Mouse (Mus musculus) lung, postnatal 36 days (tissue): ENCODE measurements at regions not wholly inside any gene's neighbourhood (a gene's known extent, or its start where the extent isn't known, plus 50 kb on each side); places are given as distances from the start of the nearest gene placed in this dataset.
A peak's percentile ranks its signal among the peaks of the same experiment; 100 is the strongest.
"Not testable (repeated sequence)": the region's sequence is repeated elsewhere in the genome, so short reads cannot be mapped to it uniquely, and the experiment has no call there.

Experiments used
- DNase-seq: peaks from one replicate; pipeline ENCODE4 v3.0.0; 2022; ENCODE audit warnings: mixed read lengths

GRCm38 (mm10) chr6:37696074-37696473, 166.1 kb downstream of the Akr1d1 start:
- DNase-seq = no peak

- DNase-seq = no peak
Observed at GRCm38 (mm10) chr6:37703946-37704345, 166.7 kb upstream of the Trim24 start.

- peak; percentile 40 for DNase-seq
Observed at GRCm38 (mm10) chr6:37705733-37706145, 164.9 kb upstream of the Trim24 start.

- not testable (repeated sequence) for DNase-seq
Observed at GRCm38 (mm10) chr6:37707671-37708070, 162.9 kb upstream of the Trim24 start.

- DNase-seq = no peak
Observed at GRCm38 (mm10) chr6:37711766-37712165, 158.8 kb upstream of the Trim24 start.

- DNase-seq = peak; percentile 13
Observed at GRCm38 (mm10) chr6:37713411-37713810, 157.2 kb upstream of the Trim24 start.

- peak; percentile 41 for DNase-seq
Observed at GRCm38 (mm10) chr6:37714223-37714928, 156.2 kb upstream of the Trim24 start.

- DNase-seq = no peak
Observed at GRCm38 (mm10) chr6:37721736-37722135, 148.9 kb upstream of the Trim24 start.

GRCm38 (mm10) chr6:37723337-37723736, 147.3 kb upstream of the Trim24 start:
- peak; percentile 84 for DNase-seq

GRCm38 (mm10) chr6:37724240-37724639, 146.4 kb upstream of the Trim24 start:
- DNase-seq = no peak

GRCm38 (mm10) chr6:37728621-37729020, 142.0 kb upstream of the Trim24 start:
- no peak for DNase-seq

- no peak for DNase-seq
Observed at GRCm38 (mm10) chr6:37729165-37729564, 141.4 kb upstream of the Trim24 start.

- DNase-seq = no peak
Observed at GRCm38 (mm10) chr6:37730500-37731239, 139.9 kb upstream of the Trim24 start.

- DNase-seq = peak; percentile 96
Observed at GRCm38 (mm10) chr6:37732385-37732784, 138.2 kb upstream of the Trim24 start.

- DNase-seq = peak; percentile 62
Observed at GRCm38 (mm10) chr6:37735288-37735961, 135.2 kb upstream of the Trim24 start.

- DNase-seq = peak; percentile 26
Observed at GRCm38 (mm10) chr6:37735962-37736297, 134.7 kb upstream of the Trim24 start.

- peak; percentile 63 for DNase-seq
Observed at GRCm38 (mm10) chr6:37740982-37741889, 129.4 kb upstream of the Trim24 start.

GRCm38 (mm10) chr6:37741916-37742315, 128.7 kb upstream of the Trim24 start:
- not testable (repeated sequence) for DNase-seq

- DNase-seq = peak; percentile 24
Observed at GRCm38 (mm10) chr6:37744679-37745078, 125.9 kb upstream of the Trim24 start.

GRCm38 (mm10) chr6:37745393-37746100, 125.1 kb upstream of the Trim24 start:
- DNase-seq = no peak

GRCm38 (mm10) chr6:37747793-37748192, 122.8 kb upstream of the Trim24 start:
- DNase-seq = not testable (repeated sequence)
